Mouse (Mus musculus) limb, embryonic 14.5 days (tissue): ENCODE results near the gene Dpagt1. TPM values are rescaled to one million over a fixed set of nuclear protein-coding genes. Genes with fewer than 3 reads are reported as not detected.

Experiments used
- ATAC-seq: fragments of 200-750 bp; cut with Nextera tagmentation; 2 replicates; pipeline ENCODE4 v1.8.0; 2017; ENCODE audit warnings: low read depth, moderate number of reproducible peaks, moderate TSS enrichment; ENCODE audit not compliant: low FRiP score
- DNase-seq: peaks from one replicate; pipeline ENCODE4 v3.0.0-alpha.2; 2015; ENCODE audit warnings: low spot score
- H3K27ac ChIP-seq: fragments of 300-500 bp; sonication (generic); replicated peaks from 2 replicates; pipeline ENCODE4 v1.5.1; 2014; ENCODE audit warnings: low read depth, mild to moderate bottlenecking, low read length, moderate library complexity, mixed read lengths
- H3K27me3 ChIP-seq: fragments of 300-500 bp; sonication (generic); 2 replicates; pipeline ENCODE4 v1.6.1; 2014; ENCODE audit warnings: low read length, mixed read lengths; ENCODE audit not compliant: control insufficient read depth, insufficient read depth
- H3K36me3 ChIP-seq: fragments of 300-500 bp; sonication (generic); 2 replicates; pipeline ENCODE4 v1.6.1; 2014; ENCODE audit warnings: mild to moderate bottlenecking, low read length, moderate library complexity, mixed read lengths; ENCODE audit not compliant: control insufficient read depth, insufficient read depth
- H3K4me1 ChIP-seq: fragments of 300-500 bp; sonication (generic); 2 replicates; pipeline ENCODE4 v1.6.1; 2014; ENCODE audit warnings: antibody characterized with exemption, low read length, mixed read lengths; ENCODE audit not compliant: control insufficient read depth, insufficient read depth
- H3K4me2 ChIP-seq: fragments of 300-500 bp; sonication (generic); replicated peaks from 2 replicates; pipeline ENCODE4 v1.6.1; 2014; ENCODE audit warnings: low read depth, mild to moderate bottlenecking, low read length, moderate library complexity; ENCODE audit not compliant: severe bottlenecking
- H3K4me3 ChIP-seq: fragments of 300-500 bp; sonication (generic); replicated peaks from 2 replicates; pipeline ENCODE4 v1.5.1; 2014; ENCODE audit warnings: low read length
- H3K9ac ChIP-seq: fragments of 300-500 bp; sonication (generic); 2 replicates; pipeline ENCODE4 v1.6.1; 2014; ENCODE audit warnings: mild to moderate bottlenecking, low read depth, low read length, moderate library complexity; ENCODE audit not compliant: severe bottlenecking
- H3K9me3 ChIP-seq: fragments of 300-500 bp; sonication (generic); 2 replicates; pipeline ENCODE4 v1.6.1; 2016; ENCODE audit warnings: low read length; ENCODE audit not compliant: control insufficient read depth
- POLR2A ChIP-seq: fragments of 200-500 bp; IDR thresholded peaks from 2 replicates; pipeline ENCODE4 v1.8.0; 2012; ENCODE audit warnings: inconsistent platforms, mild to moderate bottlenecking, moderate library complexity, borderline replicate concordance; ENCODE audit not compliant: insufficient read depth, insufficient read length; ENCODE audit errors: extremely low read depth
- WGBS: fragments of 180-500 bp; shearing (Covaris S2); extraction: QIAGEN DNeasy Blood & Tissue Kit; methylation state at CpG from one replicate; pipeline ENCODE4 v1.1.7; 2014; 5-methylcytosine and 5-hydroxymethylcytosine counted together
- microRNA-seq: library from miRNA; unstranded; fragments of <30 nt; microRNA quantifications from one replicate; pipeline ENCODE4, GENCODE M21; 2016
- polyA plus RNA-seq, 2 experiments: library from polyadenylated mRNA; depleted of rRNA in 1 of 2; stranded (reverse) in 1 of 2; unstranded in 1 of 2; fragments of >200 nt; fragmentation: Nextera tagmentation in 1 of 2; extraction: Ambion mirVana in 1 of 2; gene quantifications; 2 replicates each; pipeline versions ENCODE4 v1.2.1 to v1.2.3; 2012 to 2014

The Dpagt1 gene
- polyA plus RNA-seq, 2 experiments = 39.5 to 47.9 TPM

DNA sequence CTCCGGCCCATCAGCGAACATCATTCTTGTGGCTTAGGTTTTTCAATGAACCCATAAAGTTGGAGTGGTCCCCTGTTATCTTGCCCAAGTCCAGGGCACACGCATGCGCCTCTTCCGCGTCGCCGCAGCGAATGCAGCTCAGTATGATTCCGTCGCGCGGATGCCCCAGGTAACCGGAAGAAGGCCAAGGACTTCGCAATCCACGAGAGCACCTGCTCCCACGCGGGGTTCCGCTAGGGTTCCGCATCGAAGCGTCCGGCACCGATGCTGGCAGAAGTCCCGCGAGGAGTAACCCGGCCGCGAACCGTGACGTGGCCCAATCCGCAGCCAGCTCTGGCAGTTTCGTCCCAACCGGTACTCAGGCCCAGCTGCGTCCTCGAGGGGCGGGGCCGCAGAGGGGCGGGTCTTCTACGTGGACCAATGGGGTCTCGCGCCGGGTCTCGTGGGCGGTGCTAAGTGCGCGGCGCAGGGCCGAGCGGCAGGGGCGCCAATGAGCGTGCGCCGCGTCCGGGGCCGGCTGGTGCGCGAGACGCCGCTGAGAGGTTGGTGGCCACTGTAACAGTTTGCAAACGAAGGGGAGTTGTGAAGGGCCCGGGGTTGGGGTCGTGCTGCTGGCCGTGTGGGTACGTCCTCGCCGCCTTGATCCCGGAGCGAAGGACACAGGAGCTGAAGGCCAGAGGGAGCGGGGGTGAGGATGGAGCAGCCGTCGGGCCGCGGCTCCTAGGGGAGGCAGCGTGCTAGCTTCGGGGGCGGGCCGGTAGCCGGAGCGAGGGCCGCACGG, 53.4 kb downstream of the Dpagt1 start, which contains the start of gene Hyou1:
Gene Hyou1, plus strand, starts transcription at position 437 of the 781 bp plus-strand sequence.
- peak; percentile 72; the same call in 1 of the 2 replicates for TF ChIP-seq POLR2A
- ATAC-seq = peak; percentile 99
- H3K9ac ChIP-seq = peak within 1 kb of the TSS; percentile 90

DNA sequence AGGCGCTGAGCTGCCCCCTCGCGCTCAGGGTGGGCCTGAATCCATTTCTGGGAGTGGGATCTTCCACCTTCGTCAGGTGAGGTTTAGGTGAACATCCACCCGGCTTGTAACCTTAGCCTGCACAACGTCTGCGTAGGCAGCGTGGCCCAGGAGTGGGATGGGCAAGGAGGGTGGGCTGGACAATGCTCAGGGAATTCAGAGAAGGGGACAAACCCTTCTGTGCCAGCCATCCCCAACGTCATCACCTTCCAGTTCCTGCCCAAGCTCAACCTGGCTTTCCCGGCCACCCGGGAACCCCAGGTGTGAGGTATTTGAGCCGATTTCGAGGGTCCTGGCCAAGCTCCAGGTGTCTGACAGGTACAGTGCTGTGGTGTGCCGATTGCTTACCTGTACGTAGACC, 54.0 kb downstream of the Dpagt1 start:
- H3K9ac ChIP-seq = peak overlapping the region; percentile 90
- H3K36me3 ChIP-seq = peaks cover 39% of the 10 kb centered on the region
- TF ChIP-seq POLR2A = no peak
- peak overlapping the region; percentile 88 for H3K4me3 ChIP-seq
- DNase-seq (no peak), ATAC-seq (0 out of 2 replicates have a peak, but pooled peaks have one; percentile 2)
- H3K9me3 ChIP-seq = no peaks in the 10 kb centered on the region
- H3K27ac ChIP-seq = peak overlapping the region; percentile 84
- no peaks in the 10 kb centered on the region for H3K27me3 ChIP-seq
- peaks cover 7% of the 10 kb centered on the region for H3K4me1 ChIP-seq
- H3K4me2 ChIP-seq = peak overlapping the region; percentile 95
- WGBS = 9% methylated on average over 15 of the region's 15 CpGs

More for the DNA sequence above, 53.4 kb downstream of the Dpagt1 start, which contains the start of gene Hyou1:
- Histone ChIP-seq H3K4me2 (peak within 1 kb of the TSS; percentile 95), H3K27me3 (no peaks in the 10 kb centered on the region), H3K9me3 (no peaks in the 10 kb centered on the region), H3K4me1 (peaks cover 7% of the 10 kb centered on the region), H3K4me3 (peak within 1 kb of the TSS; percentile 88), H3K27ac (peak within 1 kb of the TSS; percentile 84), H3K36me3 (peaks cover 33% of the 10 kb centered on the region)
- WGBS = under 1% methylated on average over 75 of the region's 83 CpGs
- DNase-seq = peak; percentile 97

Small RNAs within 50 kb of the gene (microRNA-seq; reads per million reads assigned to microRNA genes)
- not detected for gene Gm44335

Other genes starting within 250 kb of the Dpagt1 start
- 0.08 and 0.29 TPM in 2 replicates for gene Mfrp, start 224.3 kb upstream of the Dpagt1 start, polyA plus RNA-seq (2012; rRNA removed)
- 0.18 and 0.37 TPM in 2 replicates for gene Mfrp, start 224.3 kb upstream of the Dpagt1 start, polyA plus RNA-seq (2014; fragmentation: Nextera tagmentation; extraction: Ambion mirVana)
- 10.0 and 12.7 TPM in 2 replicates for gene C1qtnf5, start 218.8 kb upstream of the Dpagt1 start, polyA plus RNA-seq (2012; rRNA removed)
- gene C1qtnf5, start 218.8 kb upstream of the Dpagt1 start, polyA plus RNA-seq (2014; fragmentation: Nextera tagmentation; extraction: Ambion mirVana) = 6.9 and 7.5 TPM in 2 replicates
- gene Gm49380, start 212.5 kb upstream of the Dpagt1 start, polyA plus RNA-seq (2012; rRNA removed) = 0.41 and 0.49 TPM in 2 replicates
- 0.23 and 0.65 TPM in 2 replicates for gene Gm49380, start 212.5 kb upstream of the Dpagt1 start, polyA plus RNA-seq (2014; fragmentation: Nextera tagmentation; extraction: Ambion mirVana)
- gene Rnf26, start 212.5 kb upstream of the Dpagt1 start, polyA plus RNA-seq (2012; rRNA removed) = 56.1 and 80.2 TPM in 2 replicates
- gene Rnf26, start 212.5 kb upstream of the Dpagt1 start, polyA plus RNA-seq (2014; fragmentation: Nextera tagmentation; extraction: Ambion mirVana) = 74.0 and 81.0 TPM in 2 replicates
- 82.8 and 101 TPM in 2 replicates for gene Mcam, start 191.6 kb upstream of the Dpagt1 start, polyA plus RNA-seq (2012; rRNA removed)
- 44.2 and 46.3 TPM in 2 replicates for gene Mcam, start 191.6 kb upstream of the Dpagt1 start, polyA plus RNA-seq (2014; fragmentation: Nextera tagmentation; extraction: Ambion mirVana)
- gene Cbl, start 92.0 kb upstream of the Dpagt1 start, polyA plus RNA-seq (2012; rRNA removed) = 18.3 and 21.0 TPM in 2 replicates
- gene Cbl, start 92.0 kb upstream of the Dpagt1 start, polyA plus RNA-seq (2014; fragmentation: Nextera tagmentation; extraction: Ambion mirVana) = 15.6 and 16.8 TPM in 2 replicates
- not detected in 2 replicates for gene Ccdc153, start 85.3 kb upstream of the Dpagt1 start, polyA plus RNA-seq (2012; rRNA removed)
- not detected in 2 replicates for gene Ccdc153, start 85.3 kb upstream of the Dpagt1 start, polyA plus RNA-seq (2014; fragmentation: Nextera tagmentation; extraction: Ambion mirVana)
- 0.13 and 0.15 TPM in 2 replicates for gene Pdzd3, start 74.5 kb upstream of the Dpagt1 start, polyA plus RNA-seq (2012; rRNA removed)
- not detected in 2 replicates for gene Pdzd3, start 74.5 kb upstream of the Dpagt1 start, polyA plus RNA-seq (2014; fragmentation: Nextera tagmentation; extraction: Ambion mirVana)
- 8.6 and 10.5 TPM in 2 replicates for gene Nlrx1, start 57.4 kb upstream of the Dpagt1 start, polyA plus RNA-seq (2012; rRNA removed)
- gene Nlrx1, start 57.4 kb upstream of the Dpagt1 start, polyA plus RNA-seq (2014; fragmentation: Nextera tagmentation; extraction: Ambion mirVana) = 12.6 and 13.5 TPM in 2 replicates
- gene Abcg4, start 37.4 kb upstream of the Dpagt1 start, polyA plus RNA-seq (2012; rRNA removed) = 20.8 and 35.7 TPM in 2 replicates
- 4.8 and 5.0 TPM in 2 replicates for gene Abcg4, start 37.4 kb upstream of the Dpagt1 start, polyA plus RNA-seq (2014; fragmentation: Nextera tagmentation; extraction: Ambion mirVana)
- 39.4 and 46.7 TPM in 2 replicates for gene Hinfp, start 20.3 kb upstream of the Dpagt1 start, polyA plus RNA-seq (2012; rRNA removed)
- 18.0 and 22.0 TPM in 2 replicates for gene Hinfp, start 20.3 kb upstream of the Dpagt1 start, polyA plus RNA-seq (2014; fragmentation: Nextera tagmentation; extraction: Ambion mirVana)
- 19.6 and 23.1 TPM in 2 replicates for gene C2cd2l, start 5.7 kb upstream of the Dpagt1 start, polyA plus RNA-seq (2012; rRNA removed)
- 7.5 and 8.0 TPM in 2 replicates for gene C2cd2l, start 5.7 kb upstream of the Dpagt1 start, polyA plus RNA-seq (2014; fragmentation: Nextera tagmentation; extraction: Ambion mirVana)
- 311 and 451 TPM in 2 replicates for gene H2afx, start 8.7 kb downstream of the Dpagt1 start, polyA plus RNA-seq (2012; rRNA removed)
- gene H2afx, start 8.7 kb downstream of the Dpagt1 start, polyA plus RNA-seq (2014; fragmentation: Nextera tagmentation; extraction: Ambion mirVana) = 256 and 275 TPM in 2 replicates
- 60.1 and 61.3 TPM in 2 replicates for gene Hmbs, start 18.2 kb downstream of the Dpagt1 start, polyA plus RNA-seq (2012; rRNA removed)
- gene Hmbs, start 18.2 kb downstream of the Dpagt1 start, polyA plus RNA-seq (2014; fragmentation: Nextera tagmentation; extraction: Ambion mirVana) = 97.1 and 102 TPM in 2 replicates
- 28.5 and 32.9 TPM in 2 replicates for gene Vps11, start 35.7 kb downstream of the Dpagt1 start, polyA plus RNA-seq (2012; rRNA removed)
- 27.8 and 29.9 TPM in 2 replicates for gene Vps11, start 35.7 kb downstream of the Dpagt1 start, polyA plus RNA-seq (2014; fragmentation: Nextera tagmentation; extraction: Ambion mirVana)
- 64.1 and 64.4 TPM in 2 replicates for gene Hyou1, start 53.5 kb downstream of the Dpagt1 start, polyA plus RNA-seq (2012; rRNA removed)
- gene Hyou1, start 53.5 kb downstream of the Dpagt1 start, polyA plus RNA-seq (2014; fragmentation: Nextera tagmentation; extraction: Ambion mirVana) = 27.5 and 28.5 TPM in 2 replicates
- 17.5 and 21.6 TPM in 2 replicates for gene Slc37a4, start 70.8 kb downstream of the Dpagt1 start, polyA plus RNA-seq (2012; rRNA removed)
- 12.5 and 16.0 TPM in 2 replicates for gene Slc37a4, start 70.8 kb downstream of the Dpagt1 start, polyA plus RNA-seq (2014; fragmentation: Nextera tagmentation; extraction: Ambion mirVana)
- gene Rps25, start 81.1 kb downstream of the Dpagt1 start, polyA plus RNA-seq (2012; rRNA removed) = 680 and 1,089 TPM in 2 replicates
- gene Rps25, start 81.1 kb downstream of the Dpagt1 start, polyA plus RNA-seq (2014; fragmentation: Nextera tagmentation; extraction: Ambion mirVana) = 2,627 and 2,837 TPM in 2 replicates
- 81.5 and 85.7 TPM in 2 replicates for gene Trappc4, start 81.6 kb downstream of the Dpagt1 start, polyA plus RNA-seq (2012; rRNA removed)
- gene Trappc4, start 81.6 kb downstream of the Dpagt1 start, polyA plus RNA-seq (2014; fragmentation: Nextera tagmentation; extraction: Ambion mirVana) = 127 and 144 TPM in 2 replicates
- 54.3 and 57.3 TPM in 2 replicates for gene Ccdc84, start 92.5 kb downstream of the Dpagt1 start, polyA plus RNA-seq (2012; rRNA removed)
- gene Ccdc84, start 92.5 kb downstream of the Dpagt1 start, polyA plus RNA-seq (2014; fragmentation: Nextera tagmentation; extraction: Ambion mirVana) = 24.8 and 25.4 TPM in 2 replicates
- not detected in 2 replicates for gene Foxr1, start 115.1 kb downstream of the Dpagt1 start, polyA plus RNA-seq (2012; rRNA removed)
- gene Foxr1, start 115.1 kb downstream of the Dpagt1 start, polyA plus RNA-seq (2014; fragmentation: Nextera tagmentation; extraction: Ambion mirVana) = not detected in 2 replicates
- 0.33 and 0.91 TPM in 2 replicates for gene Upk2, start 129.0 kb downstream of the Dpagt1 start, polyA plus RNA-seq (2012; rRNA removed)
- gene Upk2, start 129.0 kb downstream of the Dpagt1 start, polyA plus RNA-seq (2014; fragmentation: Nextera tagmentation; extraction: Ambion mirVana) = 0.40 TPM in 1 of 2 replicates, not detected in the other
- gene Bcl9l, start 156.8 kb downstream of the Dpagt1 start, polyA plus RNA-seq (2012; rRNA removed) = 41.2 and 53.7 TPM in 2 replicates
- gene Bcl9l, start 156.8 kb downstream of the Dpagt1 start, polyA plus RNA-seq (2014; fragmentation: Nextera tagmentation; extraction: Ambion mirVana) = 20.5 and 22.7 TPM in 2 replicates
- gene Cxcr5, start 235.9 kb downstream of the Dpagt1 start, polyA plus RNA-seq (2012; rRNA removed) = 0.10 and 0.13 TPM in 2 replicates
- gene Cxcr5, start 235.9 kb downstream of the Dpagt1 start, polyA plus RNA-seq (2014; fragmentation: Nextera tagmentation; extraction: Ambion mirVana) = 0.30 TPM in 1 of 2 replicates, not detected in the other